Mouse (Mus musculus): ENCODE results near the gene Prss38.

Gene Prss38

GRCm38 (mm10) chr11:59322988-59323387 is 52.5 kb downstream of the Prss38 start:
- no peak for DNase-seq (ENCODE audit: low spot score)

Data from ovary, postnatal 14 days (tissue).